Mouse (Mus musculus): ENCODE measurements around the gene Gpr153. TPM values are rescaled to one million over a fixed set of nuclear protein-coding genes. Genes with fewer than 3 reads are reported as not detected.

Gpr153 gene
- polyA plus RNA-seq, 1 experiment, result 6.5 TPM

- Histone ChIP-seq H3K27me3 (ENCODE audit: control insufficient read depth, insufficient read depth, insufficient read length) (peaks cover 5% of the 10 kb centered on the region), H3ac (ENCODE audit: control insufficient read depth, insufficient read length) (no peak overlapping the region), H3K79me2 (ENCODE audit: control insufficient read depth, insufficient read depth) (peaks cover 19% of the 10 kb centered on the region), H3K4me2 (ENCODE audit: low read depth) (no peak overlapping the region), H3K4me3 (no peak overlapping the region), H3K36me3 (ENCODE audit: control insufficient read depth, insufficient read depth) (peaks cover 53% of the 10 kb centered on the region)
- TF ChIP-seq E2F4 (IDR thresholded peaks at IDR 0.05; ENCODE audit: insufficient read depth), result no peak
- no peak for TF ChIP-seq TCF3 (IDR thresholded peaks at IDR 0.05; ENCODE audit: insufficient read length, low read depth)
- TF ChIP-seq TCF12 (IDR thresholded peaks at IDR 0.05; ENCODE audit: insufficient read depth, poor library complexity, severe bottlenecking), result no peak
- no peak for TF ChIP-seq SRF (IDR thresholded peaks at IDR 0.05; ENCODE audit: control insufficient read depth, insufficient read length, low read depth)
- no peak for TF ChIP-seq POLR2AphosphoS2 (IDR thresholded peaks at IDR 0.05; ENCODE audit: insufficient read length, low read depth)
- no peak for TF ChIP-seq MAX (IDR thresholded peaks at IDR 0.05; ENCODE audit: low read depth)
- TF ChIP-seq REST (IDR thresholded peaks at IDR 0.05; ENCODE audit: insufficient read depth, insufficient read length), result no peak
- TF ChIP-seq USF1 (IDR thresholded peaks at IDR 0.05; ENCODE audit: low read depth), result no peak
- TF ChIP-seq CEBPB (IDR thresholded peaks at IDR 0.05; ENCODE audit: insufficient read depth, poor library complexity, severe bottlenecking), result no peak
These were observed 59.6 kb downstream of the Gpr153 start for GRCm38 (mm10) chr4:152333587-152333986.

Other genes starting within 250 kb of the Gpr153 start
- gene Zbtb48, start 246.6 kb upstream of the Gpr153 start, polyA plus RNA-seq (2012; fragmentation: generic; extraction: Trizol), result 7.2 TPM
- 14.7 TPM for gene Tas1r1, start 235.7 kb upstream of the Gpr153 start, polyA plus RNA-seq (2012; fragmentation: generic; extraction: Trizol)
- gene Nol9, start 234.9 kb upstream of the Gpr153 start, polyA plus RNA-seq (2012; fragmentation: generic; extraction: Trizol), result 28.5 TPM
- gene Plekhg5, start 201.7 kb upstream of the Gpr153 start, polyA plus RNA-seq (2012; fragmentation: generic; extraction: Trizol), result 65.8 TPM
- gene Tnfrsf25, start 158.3 kb upstream of the Gpr153 start, polyA plus RNA-seq (2012; fragmentation: generic; extraction: Trizol), result 4.0 TPM
- 0.65 TPM for gene Espn, start 121.9 kb upstream of the Gpr153 start, polyA plus RNA-seq (2012; fragmentation: generic; extraction: Trizol)
- gene Hes2, start 115.4 kb upstream of the Gpr153 start, polyA plus RNA-seq (2012; fragmentation: generic; extraction: Trizol), result not detected
- 167 TPM for gene Acot7, start 96.1 kb upstream of the Gpr153 start, polyA plus RNA-seq (2012; fragmentation: generic; extraction: Trizol)
- gene Hes3, start 17.4 kb downstream of the Gpr153 start, polyA plus RNA-seq (2012; fragmentation: generic; extraction: Trizol), result 0.02 TPM
- gene Icmt, start 23.0 kb downstream of the Gpr153 start, polyA plus RNA-seq (2012; fragmentation: generic; extraction: Trizol), result 30.8 TPM
- 0.52 TPM for gene Rnf207, start 44.8 kb downstream of the Gpr153 start, polyA plus RNA-seq (2012; fragmentation: generic; extraction: Trizol)
- gene Rpl22, start 51.5 kb downstream of the Gpr153 start, polyA plus RNA-seq (2012; fragmentation: generic; extraction: Trizol), result 1,218 TPM
- gene Chd5, start 64.4 kb downstream of the Gpr153 start, polyA plus RNA-seq (2012; fragmentation: generic; extraction: Trizol), result 1.0 TPM
- gene Nphp4, start 202.5 kb downstream of the Gpr153 start, polyA plus RNA-seq (2012; fragmentation: generic; extraction: Trizol), result 2.3 TPM
- gene Kcnab2, start 203.6 kb downstream of the Gpr153 start, polyA plus RNA-seq (2012; fragmentation: generic; extraction: Trizol), result 14.6 TPM